Mouse (Mus musculus): ENCODE results near the gene Zcchc18.
"Not testable (repeated sequence)": the region's sequence is repeated elsewhere in the genome, so short reads cannot be mapped to it uniquely, and the experiment has no call there.

GRCm38 (mm10) chrX:136975397-136975796 lies 17.6 kb upstream of the Zcchc18 start, which contains the start of gene Tmsb15b2:
- not testable (repeated sequence) for TF ChIP-seq CTCF (IDR thresholded peaks at IDR 0.05; ENCODE audit: low read depth, low read length); POLR2A (IDR thresholded peaks at IDR 0.05; ENCODE audit: borderline replicate concordance, low read depth, low read length)

Data from bone marrow macrophage, adult 2 months (primary cell).